Mouse (Mus musculus): ENCODE results near the gene Foxl1.

GRCm38 (mm10) chr8:121116591-121117185, 11.1 kb upstream of the Foxl1 start:
- TF ChIP-seq POLR2A (IDR thresholded peaks at IDR 0.05; ENCODE audit: control insufficient read depth, low read depth, low read length) (no peak), CTCF (IDR thresholded peaks at IDR 0.05; ENCODE audit: control insufficient read depth, insufficient read depth, insufficient replicate concordance, low read depth, low read length) (no peak)

Measured in testis, adult 2 months (tissue).